Mouse (Mus musculus) forebrain, embryonic 16.5 days (tissue): ENCODE measurements around the gene Ccl2. TPM values are rescaled to one million over a fixed set of nuclear protein-coding genes. Genes with fewer than 3 reads are reported as not detected.

Experiments
- ATAC-seq: fragments of 200-750 bp; cut with Nextera tagmentation; 2 replicates; pipeline ENCODE4 v1.8.0; 2017; ENCODE audit warnings: mild to moderate bottlenecking, moderate library complexity
- H3K27ac ChIP-seq: fragments of 300-500 bp; sonication (generic); 2 replicates; pipeline ENCODE4 v1.5.1; 2014; ENCODE audit warnings: low read length, control low read depth
- H3K27me3 ChIP-seq: fragments of 300-500 bp; sonication (generic); replicated peaks from 2 replicates; pipeline ENCODE4 v1.6.1; 2014; ENCODE audit warnings: low read length; ENCODE audit not compliant: control insufficient read depth, insufficient read depth
- H3K36me3 ChIP-seq: fragments of 300-500 bp; sonication (generic); 2 replicates; pipeline ENCODE4 v1.6.1; 2014; ENCODE audit not compliant: control insufficient read depth, insufficient read depth
- H3K4me1 ChIP-seq: fragments of 300-500 bp; sonication (generic); replicated peaks from 2 replicates; pipeline ENCODE4 v1.6.1; 2014; ENCODE audit warnings: low read length; ENCODE audit not compliant: control insufficient read depth, insufficient read depth
- H3K4me2 ChIP-seq: fragments of 300-500 bp; sonication (generic); 2 replicates; pipeline ENCODE4 v1.6.1; 2014; ENCODE audit warnings: mild to moderate bottlenecking, low read length, control low read depth
- H3K4me3 ChIP-seq: fragments of 300-500 bp; sonication (generic); replicated peaks from 2 replicates; pipeline ENCODE4 v1.5.1; 2014; ENCODE audit warnings: mild to moderate bottlenecking, low read length, control low read depth
- H3K9ac ChIP-seq: fragments of 300-500 bp; sonication (generic); replicated peaks from 2 replicates; pipeline ENCODE4 v1.6.1; 2014; ENCODE audit warnings: low read depth, low read length, control low read depth
- H3K9me3 ChIP-seq: fragments of 300-500 bp; sonication (generic); 2 replicates; pipeline ENCODE4 v1.6.1; 2016; ENCODE audit warnings: low read length; ENCODE audit not compliant: control insufficient read depth
- WGBS: fragments of 180-500 bp; shearing (Covaris S2); extraction: QIAGEN DNeasy Blood & Tissue Kit; methylation state at CpG from one replicate; pipeline ENCODE4 v1.1.7; 2014; 5-methylcytosine and 5-hydroxymethylcytosine counted together
- polyA plus RNA-seq: library from polyadenylated mRNA; unstranded; fragments of >200 nt; fragmentation: Nextera tagmentation; extraction: Ambion mirVana; gene quantifications from 2 replicates; pipeline ENCODE4 v1.2.1, GENCODE M21; 2015

The Ccl2 gene
- polyA plus RNA-seq, 1 experiment from 2014 or later: 0.47 TPM

DNA sequence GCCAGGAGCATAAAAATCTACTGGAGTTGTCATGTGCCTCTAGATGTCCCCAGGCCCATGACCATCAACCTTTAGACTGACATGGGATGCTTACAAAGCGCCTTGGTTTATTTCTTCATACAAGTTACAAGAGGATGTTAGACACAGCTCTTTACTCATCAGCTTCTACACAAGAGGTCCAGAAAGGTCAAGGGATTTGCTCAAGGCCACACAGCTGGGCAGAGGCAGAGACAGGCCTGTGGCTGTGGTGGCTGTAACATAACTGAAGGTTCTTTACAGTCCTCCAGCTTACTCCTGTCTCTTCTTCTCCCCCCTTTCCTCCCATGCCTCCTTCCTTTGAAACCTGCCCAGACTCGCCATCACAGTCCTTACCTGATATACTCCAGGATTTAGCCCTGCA, 5.2 kb upstream of the Ccl2 start:
- 75% methylated on average over 2 of the region's 2 CpGs for WGBS

DNA sequence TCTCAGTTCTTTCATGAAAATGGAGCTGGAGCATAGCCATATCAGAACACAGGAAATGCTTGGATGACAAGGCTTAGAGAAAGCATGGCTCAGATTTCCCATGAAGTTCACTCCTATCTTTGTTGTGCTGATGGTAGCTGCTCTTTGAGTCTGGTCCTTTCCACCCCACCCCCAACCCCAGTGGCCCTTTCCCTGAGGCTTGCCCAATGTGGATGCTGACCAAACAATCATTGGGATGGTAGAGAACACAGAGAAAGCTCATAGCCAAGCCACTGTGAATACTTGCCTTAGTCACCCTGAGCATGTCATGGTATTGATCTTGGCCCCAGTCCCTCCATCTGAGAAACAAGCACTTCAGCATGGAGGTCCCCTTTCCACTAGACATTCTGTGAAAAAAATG, 3.2 kb upstream of the Ccl2 start:
- Histone ChIP-seq H3K9ac (no peak overlapping the region), H3K27me3 (no peaks in the 10 kb centered on the region), H3K4me2 (no peak overlapping the region), H3K36me3 (no peaks in the 10 kb centered on the region), H3K9me3 (no peaks in the 10 kb centered on the region), H3K27ac (no peak overlapping the region), H3K4me3 (no peak overlapping the region), H3K4me1 (peaks cover 8% of the 10 kb centered on the region)
- ATAC-seq: no peak

More for the DNA sequence above, 5.2 kb upstream of the Ccl2 start:
- Histone ChIP-seq H3K4me2 (no peak overlapping the region), H3K36me3 (no peaks in the 10 kb centered on the region), H3K9ac (no peak overlapping the region), H3K4me1 (peaks cover 3% of the 10 kb centered on the region; the same call in 1 of the 2 replicates), H3K4me3 (no peak overlapping the region), H3K9me3 (no peaks in the 10 kb centered on the region), H3K27ac (no peak overlapping the region), H3K27me3 (no peaks in the 10 kb centered on the region)
- ATAC-seq: no peak

DNA sequence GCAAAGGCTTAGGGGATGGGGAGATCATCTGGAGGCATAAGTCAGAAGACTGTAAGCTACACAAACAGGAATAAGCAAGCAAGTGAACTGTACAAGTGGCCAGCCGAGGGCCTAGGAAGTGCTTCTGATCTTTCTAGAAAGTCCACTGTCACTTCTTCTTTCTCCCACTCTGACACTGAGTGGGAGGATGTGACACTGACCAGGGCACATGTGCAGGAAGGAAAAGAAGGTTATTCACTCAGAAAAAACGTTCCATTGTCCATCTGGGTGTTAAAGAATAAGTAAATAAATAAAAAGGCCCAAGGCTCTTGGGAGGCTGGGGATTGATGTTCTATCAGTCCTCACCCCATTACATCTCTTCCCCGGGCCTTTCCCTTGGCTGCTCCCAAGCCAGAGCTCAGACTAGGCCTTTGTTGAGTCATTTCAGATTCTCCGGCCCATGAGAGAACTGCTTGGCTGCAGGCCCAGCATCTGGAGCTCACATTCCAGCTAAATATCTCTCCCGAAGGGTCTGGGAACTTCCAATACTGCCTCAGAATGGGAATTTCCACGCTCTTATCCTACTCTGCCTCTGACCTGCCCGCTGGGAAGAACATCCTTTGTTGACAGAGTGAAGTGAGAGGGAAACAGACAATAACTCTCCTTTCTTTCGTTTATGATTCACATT, 2.6 kb upstream of the Ccl2 start:
- no peak for ATAC-seq
- Histone ChIP-seq H3K27me3 (no peaks in the 10 kb centered on the region), H3K9ac (no peak overlapping the region), H3K4me1 (peaks cover 8% of the 10 kb centered on the region), H3K4me2 (no peak overlapping the region), H3K27ac (no peak overlapping the region), H3K4me3 (no peak overlapping the region), H3K36me3 (no peaks in the 10 kb centered on the region), H3K9me3 (no peaks in the 10 kb centered on the region)
- WGBS: 45% methylated on average over 8 of the region's 8 CpGs

DNA sequence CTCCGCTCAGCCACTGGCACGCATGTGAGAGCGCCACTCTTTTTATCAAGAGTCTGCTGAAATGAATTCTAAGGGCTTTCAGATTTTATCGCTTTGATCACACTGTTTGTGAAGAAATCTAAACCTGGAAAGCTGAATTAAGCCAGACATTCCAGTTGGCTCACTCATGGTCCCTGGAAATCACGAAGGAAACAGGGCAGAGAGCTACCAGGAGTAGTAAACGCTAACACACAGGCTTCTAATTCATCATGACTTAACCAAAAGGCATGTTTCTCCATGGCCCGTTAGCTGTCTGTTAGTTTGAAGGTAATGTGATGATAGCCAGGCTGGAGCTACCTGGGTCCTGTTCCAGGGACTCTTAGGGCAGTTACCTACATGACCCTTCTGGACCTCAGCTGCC, 925 bp upstream of the Ccl2 start:
- Histone ChIP-seq H3K4me3 (no peak overlapping the region), H3K36me3 (no peaks in the 10 kb centered on the region), H3K4me1 (peaks cover 8% of the 10 kb centered on the region), H3K9me3 (no peaks in the 10 kb centered on the region), H3K27ac (no peak overlapping the region), H3K27me3 (no peaks in the 10 kb centered on the region), H3K9ac (no peak overlapping the region), H3K4me2 (no peak overlapping the region)
- no peak for ATAC-seq
- 88% methylated on average over 7 of the region's 7 CpGs for WGBS

DNA sequence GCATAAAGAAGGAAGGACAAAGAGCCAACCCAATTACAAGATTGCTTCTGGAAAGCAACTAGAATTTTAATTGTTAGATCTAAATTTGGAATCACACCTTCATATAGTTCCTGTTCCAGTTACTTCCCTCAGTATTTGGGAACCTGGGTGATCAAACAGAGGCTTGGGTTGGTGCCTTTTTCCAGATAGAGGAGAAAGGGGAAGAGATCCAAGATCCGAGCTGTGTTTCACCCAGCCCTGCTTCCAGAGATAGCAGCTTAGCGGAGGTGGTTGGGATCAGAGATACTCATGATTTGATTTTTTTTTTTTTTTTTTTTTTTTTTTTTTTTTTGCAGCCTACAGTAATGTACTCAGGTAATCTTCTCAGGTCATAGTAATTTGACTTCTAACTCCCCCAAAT, 486 bp downstream of the Ccl2 start:
- H3K9me3 ChIP-seq: no peaks in the 10 kb centered on the region
- H3K36me3 ChIP-seq: no peaks in the 10 kb centered on the region
- H3K4me3 ChIP-seq: no peak overlapping the region
- H3K27ac ChIP-seq: no peak overlapping the region
- WGBS: 85% methylated on average over 2 of the region's 2 CpGs
- no peaks in the 10 kb centered on the region for H3K27me3 ChIP-seq
- H3K4me1 ChIP-seq: peaks cover 8% of the 10 kb centered on the region
- no peak overlapping the region for H3K9ac ChIP-seq
- no peak for ATAC-seq
- H3K4me2 ChIP-seq: no peak overlapping the region

DNA sequence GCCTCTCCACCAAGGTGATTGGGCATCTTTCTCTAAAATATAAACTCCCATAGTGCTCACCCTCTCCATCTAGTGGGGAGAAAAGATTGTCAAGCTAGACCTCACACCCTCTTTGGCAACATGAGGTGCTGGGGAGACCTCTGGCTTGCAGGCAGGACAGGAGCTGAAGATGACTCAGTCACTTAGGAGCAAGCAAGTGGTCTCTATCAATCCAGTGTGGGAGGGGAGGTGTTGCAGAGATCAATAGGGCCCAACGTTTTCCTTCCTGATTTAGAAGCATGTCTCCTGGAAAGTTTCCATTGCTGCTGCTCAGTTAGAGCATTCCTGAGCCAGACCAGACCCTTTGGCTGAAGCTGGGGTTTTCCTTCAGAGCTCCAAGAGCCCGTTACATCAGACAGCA, 3.2 kb downstream of the Ccl2 start, which contains the start of gene Gm17268:
Gene Gm17268 (minus strand): TSS at position 28 of the 400 bp plus-strand sequence.
- WGBS: 53% methylated on average over 2 of the region's 2 CpGs
- no peak for ATAC-seq
- no peaks in the 10 kb centered on the region for H3K36me3 ChIP-seq
- no peaks in the 10 kb centered on the region for H3K9me3 ChIP-seq
- H3K4me3 ChIP-seq: no peak within 1 kb of the TSS
- H3K27me3 ChIP-seq: no peaks in the 10 kb centered on the region
- H3K9ac ChIP-seq: no peak within 1 kb of the TSS
- H3K4me1 ChIP-seq: peaks cover 8% of the 10 kb centered on the region
- H3K27ac ChIP-seq: no peak within 1 kb of the TSS
- H3K4me2 ChIP-seq: no peak within 1 kb of the TSS

DNA sequence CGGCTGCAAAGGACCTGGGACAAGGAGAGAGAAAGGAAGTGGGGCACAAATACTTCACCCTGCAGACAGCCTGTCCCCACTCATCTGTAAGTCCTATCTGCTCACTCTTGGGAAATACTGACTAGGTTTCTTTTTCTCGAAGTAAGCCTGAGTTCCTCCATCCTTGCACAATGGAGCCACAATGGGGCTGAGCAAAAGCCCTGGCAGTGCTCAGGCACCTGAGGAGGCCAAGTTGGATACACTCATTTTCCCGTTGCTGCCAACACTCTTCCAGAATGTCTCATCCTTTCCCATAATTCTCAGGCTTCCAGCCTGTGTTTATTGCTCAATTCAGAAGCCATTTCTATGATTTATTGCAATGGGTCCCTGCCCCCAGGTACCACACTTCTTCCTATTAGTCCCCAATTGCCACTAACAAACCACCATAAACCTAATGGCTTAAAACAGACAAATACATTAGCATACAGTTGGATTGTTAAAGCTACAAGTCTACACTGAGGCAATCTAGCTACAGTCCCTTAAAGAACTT, 3.8 kb downstream of the Ccl2 start:
- H3K4me2 ChIP-seq: no peak overlapping the region
- WGBS: 59% methylated on average over 3 of the region's 3 CpGs
- ATAC-seq: no peak
- H3K4me1 ChIP-seq: peaks cover 8% of the 10 kb centered on the region
- H3K9me3 ChIP-seq: no peaks in the 10 kb centered on the region
- H3K4me3 ChIP-seq: no peak overlapping the region
- H3K27me3 ChIP-seq: no peaks in the 10 kb centered on the region
- H3K9ac ChIP-seq: no peak overlapping the region
- H3K27ac ChIP-seq: no peak overlapping the region
- no peaks in the 10 kb centered on the region for H3K36me3 ChIP-seq

DNA sequence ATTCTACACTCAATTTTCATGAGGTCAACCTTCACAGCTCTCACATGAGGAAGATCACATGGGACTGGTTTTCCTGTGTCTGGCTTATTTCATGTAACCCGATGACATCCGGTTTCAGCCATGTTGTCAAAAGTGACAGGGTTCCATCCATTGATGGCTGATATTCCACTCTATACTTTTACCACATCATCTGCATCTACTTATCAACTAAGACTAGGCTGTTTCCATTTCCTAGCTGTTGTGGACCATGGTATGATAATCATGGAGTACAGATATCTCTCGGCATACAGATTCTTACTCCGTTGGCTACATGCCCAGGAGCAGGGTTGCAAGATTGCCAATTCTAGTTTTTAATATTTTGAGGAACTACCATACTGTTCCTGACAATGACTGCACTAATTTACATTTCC, 6.3 kb downstream of the Ccl2 start:
- H3K9me3 ChIP-seq: no peaks in the 10 kb centered on the region
- no peaks in the 10 kb centered on the region for H3K36me3 ChIP-seq
- H3K9ac ChIP-seq: no peak overlapping the region
- no peaks in the 10 kb centered on the region for H3K4me1 ChIP-seq
- no peaks in the 10 kb centered on the region for H3K27me3 ChIP-seq
- no peak for ATAC-seq
- WGBS: 82% methylated on average over 4 of the region's 4 CpGs
- H3K4me3 ChIP-seq: no peak overlapping the region
- no peak overlapping the region for H3K27ac ChIP-seq
- no peak overlapping the region for H3K4me2 ChIP-seq

DNA sequence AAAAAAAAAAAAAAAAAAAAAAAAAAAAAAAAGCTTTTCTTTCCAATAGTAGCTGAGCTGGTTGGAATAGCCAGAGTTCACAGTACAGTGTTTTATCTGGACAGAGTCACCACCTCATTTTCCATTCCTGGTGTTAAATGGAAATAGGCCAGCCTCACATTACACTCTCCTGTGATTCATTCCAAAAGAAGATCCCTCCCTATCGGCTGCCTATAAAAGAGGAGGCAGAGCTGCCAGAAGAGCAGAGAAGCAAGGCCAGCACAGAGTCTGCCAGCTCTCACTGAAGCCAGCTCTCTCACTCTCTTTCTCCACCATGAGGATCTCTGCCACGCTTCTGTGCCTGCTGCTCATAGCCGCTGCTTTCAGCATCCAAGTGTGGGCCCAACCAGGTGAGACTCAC, 10.1 kb downstream of the Ccl2 start, which contains the start of gene Ccl7:
Gene Ccl7 (plus strand): TSS at position 242 of the 400 bp plus-strand sequence.
- Histone ChIP-seq H3K4me3 (no peak within 1 kb of the TSS), H3K9me3 (no peaks in the 10 kb centered on the region), H3K36me3 (no peaks in the 10 kb centered on the region), H3K9ac (no peak within 1 kb of the TSS), H3K27ac (no peak within 1 kb of the TSS), H3K4me1 (no peaks in the 10 kb centered on the region), H3K4me2 (no peak within 1 kb of the TSS), H3K27me3 (no peaks in the 10 kb centered on the region)
- WGBS: 55% methylated on average over 3 of the region's 3 CpGs
- peak; percentile 36; the same call in 1 of the 2 replicates for ATAC-seq
